Mouse (Mus musculus) bone marrow, adult 2 months (tissue): ENCODE results near the gene Pgs1.

ENCODE experiments used
- CTCF ChIP-seq: fragments of 200-500 bp; IDR thresholded peaks from 2 replicates; pipeline ENCODE4 v1.5.1; 2011; ENCODE audit warnings: low read length, control low read depth; ENCODE audit not compliant: control insufficient read depth, insufficient read depth
- POLR2A ChIP-seq: fragments of 200-500 bp; IDR thresholded peaks from 2 replicates; pipeline ENCODE4 v1.6.1; 2011; ENCODE audit warnings: low read depth, mild to moderate bottlenecking, control low read depth, low read length, borderline replicate concordance; ENCODE audit not compliant: control insufficient read depth

DNA sequence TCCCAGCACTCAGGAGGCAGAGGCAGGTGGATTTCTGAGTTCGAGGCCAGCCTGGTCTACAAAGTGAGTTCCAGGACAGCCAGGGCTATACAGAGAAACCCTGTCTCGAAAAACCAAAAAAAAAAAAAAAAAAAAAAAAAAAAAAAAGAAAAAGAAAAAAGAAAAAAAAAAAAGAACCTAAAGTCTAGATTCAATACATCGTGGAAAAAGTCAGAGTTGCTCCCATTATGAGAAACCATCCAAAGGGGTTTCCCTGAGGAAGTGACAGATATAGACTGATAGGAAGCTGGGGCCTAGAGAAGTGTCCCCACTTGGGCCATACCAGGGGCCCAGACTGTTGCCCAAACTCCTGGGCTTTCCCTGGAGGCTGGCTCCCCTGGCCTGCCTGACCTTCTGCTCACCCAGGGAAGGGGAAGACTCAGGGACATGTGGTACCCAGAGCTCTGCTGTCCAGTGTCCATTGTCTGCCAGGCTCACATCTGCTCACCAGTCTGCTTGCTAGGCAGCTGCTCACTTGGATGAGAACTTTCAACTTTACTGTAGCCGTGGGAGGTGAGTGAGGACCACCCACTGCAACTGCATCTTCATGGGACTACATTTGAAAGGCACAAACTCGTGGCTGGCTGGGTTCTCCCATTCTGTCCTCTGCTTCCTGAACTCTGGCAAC lies 8.3 kb upstream of the Pgs1 start:
- TF ChIP-seq POLR2A: no peak
- TF ChIP-seq CTCF: no peak
